Mouse (Mus musculus): ENCODE measurements around the gene Ffar3. TPM values are rescaled to one million over a fixed set of nuclear protein-coding genes. Genes with fewer than 3 reads are reported as not detected.

Gene Ffar3
- polyA plus RNA-seq, 1 experiment from 2014 or later = not detected

DNA sequence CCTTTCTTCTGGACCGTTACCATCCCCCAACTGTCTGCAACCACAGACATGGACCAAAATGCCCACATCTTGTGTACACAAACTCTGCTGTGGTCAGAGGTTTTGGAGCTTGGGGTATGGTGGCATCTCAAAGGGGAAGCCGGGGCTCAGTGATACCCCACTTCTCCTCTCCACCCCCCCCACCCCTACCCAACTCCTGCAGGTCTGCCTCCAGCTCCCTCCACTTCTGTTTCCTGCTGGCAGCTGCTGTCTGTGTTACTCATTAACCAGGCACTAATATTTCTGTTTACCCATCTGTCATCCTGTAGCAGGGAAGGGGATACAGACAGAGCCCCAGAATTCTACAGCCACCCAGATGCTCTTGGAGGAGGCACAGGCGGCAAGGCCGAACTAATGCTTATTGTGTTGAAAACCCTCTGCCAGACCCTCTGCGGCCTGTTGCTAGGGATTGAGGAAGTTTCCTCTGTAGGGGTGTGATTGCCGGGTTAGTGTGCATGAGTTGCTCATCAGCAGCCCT, 43.6 kb downstream of the Ffar3 start:
- Histone ChIP-seq H3K27ac (ENCODE audit: low read length) (no peak overlapping the region), H3K4me3 (ENCODE audit: low read length) (no peak overlapping the region), H3K36me3 (ENCODE audit: control insufficient read depth, insufficient read depth, low read length) (no peaks in the 10 kb centered on the region), H3K9me3 (ENCODE audit: control insufficient read depth, low read length) (no peaks in the 10 kb centered on the region), H3K4me2 (ENCODE audit: low read depth, low read length) (no peak overlapping the region), H3K4me1 (replicated peaks; ENCODE audit: control insufficient read depth, insufficient read depth, low read length) (no peaks in the 10 kb centered on the region; the same call in 1 of the 2 replicates), H3K27me3 (ENCODE audit: control insufficient read depth, insufficient read depth, low read depth, low read length) (no peaks in the 10 kb centered on the region), H3K9ac (ENCODE audit: low read length) (no peak overlapping the region)
- 61% methylated on average over 6 of the region's 6 CpGs for WGBS
- ATAC-seq (ENCODE audit: low read depth) = 0 out of 2 replicates have a peak, but pooled peaks have one; percentile 15

DNA sequence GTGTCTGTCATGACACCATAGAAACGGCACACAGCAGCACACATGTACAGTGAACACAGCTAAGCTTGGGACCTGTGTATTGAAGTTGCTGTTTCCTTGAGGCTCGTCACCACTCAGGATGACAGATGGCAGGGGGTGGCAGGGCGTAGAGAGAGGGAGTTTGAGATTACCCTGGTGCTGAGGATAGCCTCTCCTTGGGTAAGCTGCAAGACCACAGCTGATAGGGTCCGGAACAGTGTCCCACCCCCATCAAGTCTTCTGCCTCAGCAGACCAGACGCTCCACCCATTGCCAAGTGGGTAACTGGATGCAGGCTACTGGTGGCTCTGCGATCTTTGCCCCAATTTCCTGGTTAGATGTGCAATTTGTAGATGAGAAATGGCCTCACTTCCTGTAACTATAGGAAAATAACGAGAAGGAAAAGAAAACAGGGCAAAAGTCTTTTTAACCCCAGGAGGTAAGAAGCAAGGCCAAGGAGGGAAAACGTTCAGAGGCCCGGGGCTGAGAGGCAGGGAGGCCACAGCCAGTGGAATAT, 44.2 kb downstream of the Ffar3 start:
- Histone ChIP-seq H3K27me3 (ENCODE audit: control insufficient read depth, insufficient read depth, low read depth, low read length) (no peaks in the 10 kb centered on the region), H3K4me1 (replicated peaks; ENCODE audit: control insufficient read depth, insufficient read depth, low read length) (no peaks in the 10 kb centered on the region; the same call in 1 of the 2 replicates), H3K27ac (ENCODE audit: low read length) (no peak overlapping the region), H3K9me3 (ENCODE audit: control insufficient read depth, low read length) (no peaks in the 10 kb centered on the region), H3K36me3 (ENCODE audit: control insufficient read depth, insufficient read depth, low read length) (no peaks in the 10 kb centered on the region), H3K4me3 (ENCODE audit: low read length) (no peak overlapping the region), H3K9ac (ENCODE audit: low read length) (no peak overlapping the region), H3K4me2 (ENCODE audit: low read depth, low read length) (no peak overlapping the region)
- ATAC-seq (ENCODE audit: low read depth) = no peak
- 41% methylated on average over 9 of the region's 9 CpGs for WGBS

DNA sequence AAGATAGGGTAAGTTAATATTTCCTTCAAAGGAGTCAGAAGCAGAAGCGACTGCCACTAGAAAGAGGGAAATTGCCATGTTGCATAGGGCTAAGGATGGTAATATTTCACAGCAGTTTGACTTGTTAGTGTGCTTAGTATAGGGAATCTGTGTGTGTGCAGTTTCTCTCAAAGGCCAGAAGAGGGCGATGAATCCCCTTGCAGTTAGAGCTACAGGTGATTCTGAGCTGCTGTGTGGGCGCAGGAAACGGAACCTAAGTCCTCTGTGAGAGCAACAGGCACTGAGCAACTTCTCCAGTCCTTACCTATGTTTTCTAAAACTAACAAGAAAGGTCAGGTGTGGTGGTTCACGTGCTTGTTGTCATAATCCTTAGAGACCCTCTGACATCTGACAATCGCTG, 45.7 kb downstream of the Ffar3 start:
- no peaks in the 10 kb centered on the region for H3K36me3 ChIP-seq (ENCODE audit: control insufficient read depth, insufficient read depth, low read length)
- WGBS = 58% methylated on average over 6 of the region's 6 CpGs
- no peaks in the 10 kb centered on the region; the same call in 1 of the 2 replicates for H3K9me3 ChIP-seq (ENCODE audit: control insufficient read depth, low read length)

DNA sequence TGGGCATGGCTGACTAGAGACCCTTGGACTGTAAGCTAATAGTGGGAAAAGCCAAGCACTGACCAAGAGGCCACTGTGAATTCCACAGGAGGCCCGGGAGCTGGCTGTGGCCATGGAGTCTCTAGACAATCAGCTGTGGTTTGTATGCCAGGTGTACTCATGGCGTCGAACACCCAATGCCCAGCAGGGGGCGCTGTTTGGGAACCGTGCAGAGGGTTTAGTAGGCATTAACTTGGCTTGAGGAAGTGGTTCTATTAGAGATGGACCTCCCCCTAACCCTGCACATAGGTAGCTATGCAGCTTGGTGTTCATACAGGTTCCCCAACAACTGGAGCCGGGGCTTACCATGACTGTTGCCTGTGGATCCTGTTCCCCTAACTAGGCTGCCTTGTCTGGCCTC, 50.1 kb downstream of the Ffar3 start:
- Histone ChIP-seq H3K27ac (ENCODE audit: low read length) (no peak overlapping the region), H3K36me3 (ENCODE audit: control insufficient read depth, insufficient read depth, low read length) (no peaks in the 10 kb centered on the region), H3K4me1 (replicated peaks; ENCODE audit: control insufficient read depth, insufficient read depth, low read length) (no peaks in the 10 kb centered on the region), H3K4me2 (ENCODE audit: low read depth, low read length) (no peak overlapping the region), H3K9me3 (ENCODE audit: control insufficient read depth, low read length) (no peaks in the 10 kb centered on the region; the same call in 1 of the 2 replicates), H3K9ac (ENCODE audit: low read length) (no peak overlapping the region), H3K4me3 (ENCODE audit: low read length) (no peak overlapping the region), H3K27me3 (ENCODE audit: control insufficient read depth, insufficient read depth, low read depth, low read length) (no peaks in the 10 kb centered on the region)
- 43% methylated on average over 6 of the region's 6 CpGs for WGBS
- ATAC-seq (ENCODE audit: low read depth) = no peak

More for the DNA sequence above, 45.7 kb downstream of the Ffar3 start:
- H3K9ac ChIP-seq (ENCODE audit: low read length) = no peak overlapping the region
- H3K4me2 ChIP-seq (ENCODE audit: low read depth, low read length) = no peak overlapping the region
- H3K4me1 ChIP-seq (replicated peaks; ENCODE audit: control insufficient read depth, insufficient read depth, low read length) = no peaks in the 10 kb centered on the region; the same call in 1 of the 2 replicates
- H3K4me3 ChIP-seq (ENCODE audit: low read length) = no peak overlapping the region
- ATAC-seq (ENCODE audit: low read depth) = no peak
- H3K27me3 ChIP-seq (ENCODE audit: control insufficient read depth, insufficient read depth, low read depth, low read length) = no peaks in the 10 kb centered on the region
- no peak overlapping the region for H3K27ac ChIP-seq (ENCODE audit: low read length)

Other genes with a start within 250 kb of the Ffar3 start
- gene Upk1a, start 243.3 kb downstream of the Ffar3 start, polyA plus RNA-seq (2015; fragmentation: Nextera tagmentation; extraction: Ambion mirVana) = 1.8 and 1.9 TPM in 2 replicates
- gene Cox6b1, start 230.0 kb downstream of the Ffar3 start, polyA plus RNA-seq (2015; fragmentation: Nextera tagmentation; extraction: Ambion mirVana) = 902 and 945 TPM in 2 replicates
- not detected in 2 replicates for gene Etv2, start 220.3 kb downstream of the Ffar3 start, polyA plus RNA-seq (2015; fragmentation: Nextera tagmentation; extraction: Ambion mirVana)
- 106 and 110 TPM in 2 replicates for gene Rbm42, start 205.9 kb downstream of the Ffar3 start, polyA plus RNA-seq (2015; fragmentation: Nextera tagmentation; extraction: Ambion mirVana)
- 49.6 and 58.2 TPM in 2 replicates for gene Haus5, start 191.2 kb downstream of the Ffar3 start, polyA plus RNA-seq (2015; fragmentation: Nextera tagmentation; extraction: Ambion mirVana)
- gene Pmis2, start 184.6 kb downstream of the Ffar3 start, polyA plus RNA-seq (2015; fragmentation: Nextera tagmentation; extraction: Ambion mirVana) = not detected in 2 replicates
- 0.75 and 1.4 TPM in 2 replicates for gene 2200002J24Rik, start 157.3 kb downstream of the Ffar3 start, polyA plus RNA-seq (2015; fragmentation: Nextera tagmentation; extraction: Ambion mirVana)
- gene Atp4a, start 144.0 kb downstream of the Ffar3 start, polyA plus RNA-seq (2015; fragmentation: Nextera tagmentation; extraction: Ambion mirVana) = 0.10 and 0.26 TPM in 2 replicates
- gene Tmem147, start 126.6 kb downstream of the Ffar3 start, polyA plus RNA-seq (2015; fragmentation: Nextera tagmentation; extraction: Ambion mirVana) = 148 and 160 TPM in 2 replicates
- 0.45 and 0.58 TPM in 2 replicates for gene Gapdhs, start 112.5 kb downstream of the Ffar3 start, polyA plus RNA-seq (2015; fragmentation: Nextera tagmentation; extraction: Ambion mirVana)
- 1.5 and 2.6 TPM in 2 replicates for gene Sbsn, start 104.7 kb downstream of the Ffar3 start, polyA plus RNA-seq (2015; fragmentation: Nextera tagmentation; extraction: Ambion mirVana)
- 12.6 and 21.0 TPM in 2 replicates for gene Dmkn, start 92.4 kb downstream of the Ffar3 start, polyA plus RNA-seq (2015; fragmentation: Nextera tagmentation; extraction: Ambion mirVana)
- 3.7 and 18.1 TPM in 2 replicates for gene Krtdap, start 68.3 kb downstream of the Ffar3 start, polyA plus RNA-seq (2015; fragmentation: Nextera tagmentation; extraction: Ambion mirVana)
- 0.35 and 0.67 TPM in 2 replicates for gene Ffar2, start 32.4 kb downstream of the Ffar3 start, polyA plus RNA-seq (2015; fragmentation: Nextera tagmentation; extraction: Ambion mirVana)
- gene Ffar1, start 5.4 kb upstream of the Ffar3 start, polyA plus RNA-seq (2015; fragmentation: Nextera tagmentation; extraction: Ambion mirVana) = not detected in 2 replicates
- 0.15 and 0.16 TPM in 2 replicates for gene Cd22, start 24.2 kb upstream of the Ffar3 start, polyA plus RNA-seq (2015; fragmentation: Nextera tagmentation; extraction: Ambion mirVana)
- gene Mag, start 58.7 kb upstream of the Ffar3 start, polyA plus RNA-seq (2015; fragmentation: Nextera tagmentation; extraction: Ambion mirVana) = 0.23 and 0.28 TPM in 2 replicates
- gene Hamp2, start 68.5 kb upstream of the Ffar3 start, polyA plus RNA-seq (2015; fragmentation: Nextera tagmentation; extraction: Ambion mirVana) = not detected in 2 replicates
- not detected in 2 replicates for gene Hamp, start 87.9 kb upstream of the Ffar3 start, polyA plus RNA-seq (2015; fragmentation: Nextera tagmentation; extraction: Ambion mirVana)
- gene Usf2, start 100.6 kb upstream of the Ffar3 start, polyA plus RNA-seq (2015; fragmentation: Nextera tagmentation; extraction: Ambion mirVana) = 20.5 and 22.3 TPM in 2 replicates
- gene Lsr, start 117.3 kb upstream of the Ffar3 start, polyA plus RNA-seq (2015; fragmentation: Nextera tagmentation; extraction: Ambion mirVana) = 85.0 and 88.3 TPM in 2 replicates
- gene Fam187b, start 117.6 kb upstream of the Ffar3 start, polyA plus RNA-seq (2015; fragmentation: Nextera tagmentation; extraction: Ambion mirVana) = 6.5 and 7.5 TPM in 2 replicates
- 62.1 and 66.0 TPM in 2 replicates for gene Fxyd5, start 186.3 kb upstream of the Ffar3 start, polyA plus RNA-seq (2015; fragmentation: Nextera tagmentation; extraction: Ambion mirVana)
- 4.9 and 5.6 TPM in 2 replicates for gene Fxyd7, start 195.3 kb upstream of the Ffar3 start, polyA plus RNA-seq (2015; fragmentation: Nextera tagmentation; extraction: Ambion mirVana)
- gene Fxyd1, start 201.0 kb upstream of the Ffar3 start, polyA plus RNA-seq (2015; fragmentation: Nextera tagmentation; extraction: Ambion mirVana) = 105 and 119 TPM in 2 replicates
- 0.14 and 0.38 TPM in 2 replicates for gene Lgi4, start 203.2 kb upstream of the Ffar3 start, polyA plus RNA-seq (2015; fragmentation: Nextera tagmentation; extraction: Ambion mirVana)
- gene Fxyd3, start 220.5 kb upstream of the Ffar3 start, polyA plus RNA-seq (2015; fragmentation: Nextera tagmentation; extraction: Ambion mirVana) = 76.9 and 84.8 TPM in 2 replicates